Mouse (Mus musculus): ENCODE results near the gene Mrpl48.

The Mrpl48 gene

DNA sequence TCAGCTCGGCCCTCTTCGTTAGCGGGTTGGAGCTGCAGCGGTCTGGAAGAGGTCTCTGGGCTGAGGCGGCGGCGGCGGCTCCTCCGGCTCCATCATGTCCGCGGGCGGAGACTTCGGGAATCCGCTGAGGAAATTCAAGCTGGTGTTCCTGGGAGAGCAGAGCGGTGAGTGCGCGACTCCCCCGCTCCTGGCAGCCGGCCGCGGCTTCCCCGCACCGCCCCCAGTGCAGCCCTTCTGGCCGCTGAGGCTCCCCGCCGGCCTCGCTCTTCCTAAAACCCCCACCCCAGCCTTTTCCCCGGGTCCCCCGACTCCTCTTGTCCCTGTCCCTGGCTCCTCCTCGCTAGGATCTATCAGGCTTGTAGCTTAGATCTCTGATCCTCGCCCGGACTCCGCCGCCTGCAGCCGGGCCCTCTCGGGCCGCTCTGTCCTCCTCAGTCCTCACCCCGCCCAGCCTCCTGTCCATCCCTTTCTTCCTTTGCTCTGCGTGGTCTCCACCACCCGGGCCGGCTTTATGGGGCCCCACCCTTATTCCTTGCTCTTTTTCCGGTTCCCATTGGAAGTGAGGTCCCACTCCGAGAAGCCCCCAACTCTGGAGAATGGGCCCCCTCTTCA lies at the start of gene Mrpl48:
Gene Mrpl48 (minus strand): TSS at position 172 of the 612 bp plus-strand sequence.
- peak; percentile 14 for DNase-seq (ENCODE audit: low spot score in 2 of 2)

DNA sequence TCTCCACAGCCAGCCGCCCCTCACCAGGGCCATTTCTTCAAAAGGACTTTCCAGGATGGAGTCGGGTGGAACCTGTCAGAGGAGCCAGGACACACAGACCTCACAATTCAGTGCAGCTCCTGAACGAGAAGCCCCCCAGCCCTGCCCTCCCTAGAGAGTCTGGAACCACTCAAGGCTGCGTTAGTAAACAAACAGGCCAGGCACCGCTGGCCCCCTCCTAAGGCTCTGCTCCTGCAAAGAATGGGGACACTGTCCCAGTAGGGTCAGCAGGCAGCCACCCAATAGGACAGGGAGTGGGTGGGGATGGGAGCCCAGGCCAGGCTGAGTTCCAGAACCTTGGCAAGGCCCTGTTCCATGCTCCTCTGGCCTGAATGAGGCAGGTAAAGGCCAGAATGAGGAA lies 48.6 kb upstream of the Mrpl48 start:
- no peak for DNase-seq (ENCODE audit: low spot score in 2 of 2)

DNA sequence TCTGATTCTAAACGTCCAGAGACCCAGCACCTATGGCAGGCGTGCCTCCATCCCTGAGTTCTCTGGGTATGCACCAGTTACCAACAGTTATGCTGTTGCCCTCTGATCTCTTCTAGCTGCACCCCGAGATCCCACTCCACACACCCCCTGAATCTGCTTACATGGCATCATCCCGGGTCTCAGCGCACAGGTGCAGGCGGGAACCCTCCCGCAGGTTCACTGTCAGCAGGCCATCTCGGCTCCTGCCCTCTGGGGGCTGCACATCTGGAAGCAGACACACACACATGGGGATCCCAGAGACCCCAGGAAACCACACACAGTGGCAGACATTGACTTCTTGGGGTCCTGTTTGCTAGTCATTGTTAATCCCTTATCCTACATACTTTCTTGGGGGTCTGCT lies 46.3 kb upstream of the Mrpl48 start:
- no peak for DNase-seq (ENCODE audit: low spot score in 2 of 2)

DNA sequence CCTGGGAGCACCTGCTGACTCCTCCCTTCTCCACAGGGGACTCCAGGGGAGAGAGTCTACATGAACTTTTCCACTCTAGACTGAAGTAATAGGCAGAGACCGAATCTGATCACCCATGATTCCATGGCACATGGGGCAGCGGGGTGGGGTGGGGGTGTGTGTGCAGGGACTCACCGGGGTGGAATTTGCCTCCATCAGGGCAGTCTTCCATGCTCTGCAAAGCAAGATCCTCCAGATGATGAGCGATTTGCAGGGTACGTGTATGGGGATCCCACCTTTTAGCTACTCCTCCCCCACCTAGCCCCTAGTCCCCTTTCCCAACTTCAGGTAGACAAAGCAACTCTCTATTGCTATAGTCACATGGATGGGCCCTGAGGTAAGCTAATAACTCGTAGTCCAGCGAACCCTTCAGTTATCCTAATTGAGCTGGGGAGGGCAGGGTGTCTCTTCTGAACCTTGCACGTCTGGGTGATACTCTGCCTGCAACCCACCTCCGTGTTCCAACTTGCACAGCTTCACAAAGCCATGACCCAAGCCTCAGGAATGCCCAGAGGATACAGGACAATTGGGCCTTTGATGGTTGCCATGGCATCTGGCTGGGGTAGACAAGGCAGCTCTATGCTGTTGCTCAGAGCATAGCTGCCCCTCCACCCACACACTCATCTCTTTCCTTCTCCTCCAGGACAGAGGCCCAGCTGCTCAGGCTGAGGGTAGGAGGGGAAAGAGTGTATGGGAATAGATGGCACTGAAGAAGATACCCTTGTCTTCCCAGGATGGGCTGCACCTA lies 45.6 kb upstream of the Mrpl48 start:
- no peak for DNase-seq (ENCODE audit: low spot score in 2 of 2)

DNA sequence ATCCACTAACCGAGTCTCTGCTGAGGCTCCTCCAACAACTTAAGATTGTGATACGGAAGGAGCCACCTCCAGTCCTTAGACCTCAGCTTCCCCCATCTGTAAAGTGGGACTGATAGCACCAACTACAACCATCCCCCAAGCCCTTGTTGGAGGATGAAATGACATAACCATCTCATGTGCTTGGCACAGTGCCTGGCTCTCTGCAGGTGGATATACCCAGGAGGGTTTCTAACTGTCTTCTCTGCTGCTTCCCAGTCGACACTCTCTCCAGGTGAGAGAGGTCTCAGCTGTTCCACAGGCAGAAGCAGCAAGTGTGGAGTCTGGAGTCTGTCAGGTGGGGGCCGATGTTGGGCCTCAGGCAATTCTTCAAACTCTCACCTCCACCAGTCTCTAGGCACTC lies 42.9 kb upstream of the Mrpl48 start:
- DNase-seq (ENCODE audit: low spot score in 2 of 2) = no peak

DNA sequence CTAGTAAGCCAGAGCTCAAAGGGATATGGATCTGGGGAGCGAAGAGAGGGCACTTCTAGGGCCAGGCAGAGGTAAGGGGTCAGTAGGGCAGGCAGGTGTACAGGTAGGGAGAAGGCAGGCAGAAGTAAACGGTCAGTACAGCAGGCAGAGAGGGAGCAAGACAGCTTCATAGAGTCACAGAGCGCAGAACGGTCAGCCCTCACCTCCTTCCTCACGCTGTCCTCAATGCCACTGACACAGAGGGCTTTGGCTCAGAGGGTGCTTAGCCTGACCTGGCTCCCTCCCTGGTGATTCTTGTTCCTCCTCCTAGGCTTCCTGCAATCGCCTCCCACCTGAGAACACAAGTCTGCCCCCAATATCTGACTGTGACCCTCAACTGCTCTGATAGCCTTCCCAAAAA lies 42.3 kb upstream of the Mrpl48 start:
- no peak for DNase-seq (ENCODE audit: low spot score in 2 of 2)

DNA sequence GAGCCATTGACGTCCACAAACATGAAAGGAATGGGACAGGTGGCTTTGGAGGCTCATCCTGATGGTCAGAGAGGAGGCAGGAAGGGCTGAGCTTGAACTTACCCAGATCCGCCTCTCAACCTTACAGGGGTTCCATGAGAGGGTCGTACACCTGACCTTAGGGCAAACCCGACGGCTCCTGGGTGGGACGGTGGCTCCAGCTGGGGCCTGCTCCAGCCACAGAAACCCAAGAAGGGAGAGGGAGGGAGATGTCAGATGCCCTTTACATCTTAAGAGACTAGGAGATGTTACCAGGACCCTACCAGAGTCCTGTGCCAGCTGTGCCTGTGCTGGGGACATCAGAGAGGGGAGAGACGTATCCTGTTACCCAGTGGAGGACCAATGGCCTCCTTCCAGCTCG lies 41.7 kb upstream of the Mrpl48 start:
- DNase-seq (ENCODE audit: low spot score in 2 of 2) = no peak

DNA sequence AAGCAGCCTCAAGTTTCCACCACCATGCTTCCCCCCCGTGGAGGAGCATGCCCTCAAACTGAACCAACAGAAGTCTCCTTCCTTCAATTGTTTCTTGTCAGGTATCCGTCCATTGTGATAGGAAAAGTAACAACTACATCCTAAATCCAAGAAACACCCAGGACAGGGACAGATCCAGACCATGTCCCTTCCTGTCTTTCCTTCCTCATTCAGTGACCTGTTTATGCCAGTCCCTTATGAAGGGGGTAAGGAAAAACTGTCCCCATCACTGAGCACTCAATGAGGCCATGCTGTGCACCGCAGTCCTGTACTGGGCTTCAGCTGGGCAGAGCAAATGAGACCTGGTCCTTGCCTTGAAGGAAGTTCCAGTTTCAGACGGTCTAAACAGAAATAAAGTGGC lies 41.0 kb upstream of the Mrpl48 start:
- DNase-seq (ENCODE audit: low spot score in 2 of 2) = no peak

DNA sequence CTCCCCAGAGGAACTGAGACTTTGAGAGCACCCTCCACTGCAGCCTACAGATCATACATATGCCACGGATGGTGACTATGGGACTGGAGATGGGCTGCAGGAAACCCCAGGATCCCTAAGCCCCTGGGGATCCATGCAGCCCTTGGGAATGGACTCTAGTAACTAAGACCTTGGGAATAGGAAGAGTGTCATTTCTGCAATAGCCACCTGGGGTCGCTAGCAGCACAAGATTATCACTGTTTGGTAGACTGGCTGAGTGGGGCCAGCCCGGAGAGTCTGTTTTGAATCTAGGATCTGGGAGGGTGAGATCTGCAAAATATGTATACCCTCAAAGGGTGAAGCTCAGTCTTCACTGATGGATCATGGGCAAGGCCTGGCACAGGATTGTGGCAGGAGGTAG lies 37.0 kb upstream of the Mrpl48 start:
- peak; percentile 11 to 35 for DNase-seq (ENCODE audit: low spot score in 2 of 2)

DNA sequence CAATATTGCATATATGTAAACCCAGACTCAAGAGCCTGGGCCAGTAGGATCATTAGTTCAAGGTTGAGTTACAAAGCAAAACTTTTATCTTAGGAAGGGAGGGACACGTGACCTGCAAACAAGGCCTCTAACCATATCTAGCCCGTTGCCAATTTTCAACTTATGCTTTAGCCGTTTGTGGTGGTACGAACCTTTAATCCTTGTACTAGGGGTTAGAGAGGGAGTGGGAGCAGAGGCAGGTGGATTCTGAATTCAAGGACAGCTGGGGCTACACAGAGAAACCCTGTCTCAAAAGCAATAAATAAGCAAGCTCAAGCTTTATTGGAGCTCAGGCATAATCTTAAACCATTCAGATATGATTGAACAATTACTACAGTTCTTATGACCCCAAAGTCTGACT lies 34.3 kb upstream of the Mrpl48 start:
- no peak for DNase-seq (ENCODE audit: low spot score in 2 of 2)

DNA sequence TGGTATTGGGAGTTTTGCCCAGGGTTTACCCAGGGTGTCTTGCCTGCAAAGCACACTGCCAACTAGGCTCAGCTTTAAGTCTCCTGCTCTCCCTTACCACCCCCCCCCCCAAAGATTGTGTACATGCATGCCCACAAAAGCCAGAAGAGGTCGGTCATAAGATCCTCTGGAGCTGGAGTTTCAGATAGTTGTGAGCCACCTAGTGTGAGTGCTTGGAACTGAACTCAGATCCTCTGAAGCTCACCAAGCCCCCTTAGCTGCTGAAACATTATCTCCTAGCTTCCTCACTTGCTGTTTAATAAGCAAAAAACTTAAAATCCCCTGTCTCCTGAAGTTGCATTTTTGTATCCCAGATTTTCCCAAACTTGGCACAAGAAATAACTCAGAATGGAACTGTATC lies 29.6 kb upstream of the Mrpl48 start:
- peak in 1 of 2 experiments; percentile 22 for DNase-seq (ENCODE audit: low spot score in 2 of 2)

DNA sequence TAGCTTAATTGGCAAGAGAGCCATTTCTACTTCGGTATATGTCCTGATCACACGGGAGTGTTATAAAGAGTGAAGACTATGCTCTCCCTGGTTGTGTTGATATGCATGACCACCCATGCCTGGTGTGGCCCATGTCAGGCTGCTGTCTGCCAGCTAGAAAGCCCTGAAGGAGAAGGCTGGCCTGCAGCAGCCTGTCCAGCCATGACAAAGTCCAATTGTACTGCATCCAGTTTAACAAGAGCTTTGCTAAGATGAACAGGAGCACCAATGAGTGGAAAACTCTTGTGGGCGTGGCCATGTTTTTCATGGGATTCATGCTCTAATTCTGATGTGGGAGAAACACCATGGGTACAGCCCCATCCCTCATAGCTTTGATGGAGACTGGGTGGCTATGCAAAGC lies 16.4 kb upstream of the Mrpl48 start:
- no peak for DNase-seq (ENCODE audit: low spot score in 2 of 2)

DNA sequence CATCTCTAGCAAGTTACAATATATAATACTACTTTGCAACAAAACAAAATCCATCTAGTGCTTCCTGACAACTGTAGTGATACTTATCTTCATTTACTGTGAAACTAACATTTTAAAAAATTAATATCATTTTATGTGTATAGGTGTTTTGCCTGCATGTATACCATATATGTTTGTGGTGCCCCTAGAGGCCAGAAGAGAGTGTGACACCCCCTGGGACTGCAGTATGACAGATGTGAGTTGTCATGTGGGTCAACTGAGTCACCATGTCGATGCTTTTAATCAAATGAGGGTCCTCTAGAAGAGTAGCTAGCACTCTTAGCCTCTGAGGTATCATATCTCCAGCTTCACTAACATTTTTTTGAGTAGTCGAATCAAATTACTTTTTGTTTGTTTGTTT lies 14.2 kb upstream of the Mrpl48 start:
- no peak for DNase-seq (ENCODE audit: low spot score in 2 of 2)

DNA sequence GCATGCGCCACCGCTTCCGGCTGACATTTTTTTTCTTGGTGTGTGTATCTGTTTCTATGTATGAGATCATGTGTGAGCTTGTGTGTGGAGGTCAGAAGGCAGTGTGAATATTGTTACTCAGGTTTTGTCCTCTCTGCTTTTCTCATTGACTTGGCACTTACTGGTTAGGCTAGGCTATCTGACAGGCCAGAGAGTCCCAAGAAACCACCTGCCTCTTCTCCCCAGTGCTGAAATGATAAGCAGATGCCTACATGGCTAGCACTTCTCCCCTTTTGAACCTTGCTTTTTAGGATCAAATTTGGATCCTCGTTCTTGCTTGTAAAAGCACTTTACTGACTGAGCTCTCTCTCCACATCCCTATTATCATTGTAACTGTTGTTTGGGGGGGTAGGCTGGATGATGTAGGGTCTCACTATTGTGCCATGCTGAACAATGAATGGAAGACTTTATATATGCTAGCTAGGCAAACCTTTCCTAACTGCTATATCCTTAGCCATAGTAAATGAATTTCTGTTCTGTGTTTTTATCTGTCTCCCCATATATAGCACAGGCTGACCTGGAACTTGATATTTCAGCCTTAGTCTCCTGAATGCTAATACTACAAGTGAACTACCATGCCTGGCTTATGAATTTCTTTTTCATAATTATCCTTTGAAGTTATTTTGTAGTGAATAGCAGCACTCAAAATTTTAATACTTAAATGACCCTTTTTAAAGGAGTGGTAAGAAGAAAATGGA lies 8.2 kb upstream of the Mrpl48 start:
- DNase-seq (ENCODE audit: low spot score in 2 of 2) = no peak

DNA sequence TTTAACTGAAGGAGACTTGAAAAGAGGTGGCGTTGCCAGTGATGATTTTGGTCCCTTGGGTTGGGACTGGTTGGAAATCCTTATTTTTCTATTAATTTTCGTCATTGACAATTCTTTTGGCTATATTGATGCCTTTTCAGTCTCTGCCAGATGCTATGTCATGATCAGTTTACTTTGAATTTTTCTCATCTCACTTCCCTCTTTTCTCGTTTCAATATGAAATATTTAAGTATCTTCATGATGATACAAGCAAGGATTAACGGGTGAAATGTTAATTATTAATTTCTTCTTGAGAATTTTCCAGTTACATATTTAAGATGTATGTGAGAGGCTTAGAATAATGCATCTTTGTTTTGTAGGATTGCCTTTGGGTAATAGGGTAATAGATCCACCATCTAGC lies 809 bp upstream of the Mrpl48 start:
- DNase-seq (ENCODE audit: low spot score in 2 of 2) = no peak

DNA sequence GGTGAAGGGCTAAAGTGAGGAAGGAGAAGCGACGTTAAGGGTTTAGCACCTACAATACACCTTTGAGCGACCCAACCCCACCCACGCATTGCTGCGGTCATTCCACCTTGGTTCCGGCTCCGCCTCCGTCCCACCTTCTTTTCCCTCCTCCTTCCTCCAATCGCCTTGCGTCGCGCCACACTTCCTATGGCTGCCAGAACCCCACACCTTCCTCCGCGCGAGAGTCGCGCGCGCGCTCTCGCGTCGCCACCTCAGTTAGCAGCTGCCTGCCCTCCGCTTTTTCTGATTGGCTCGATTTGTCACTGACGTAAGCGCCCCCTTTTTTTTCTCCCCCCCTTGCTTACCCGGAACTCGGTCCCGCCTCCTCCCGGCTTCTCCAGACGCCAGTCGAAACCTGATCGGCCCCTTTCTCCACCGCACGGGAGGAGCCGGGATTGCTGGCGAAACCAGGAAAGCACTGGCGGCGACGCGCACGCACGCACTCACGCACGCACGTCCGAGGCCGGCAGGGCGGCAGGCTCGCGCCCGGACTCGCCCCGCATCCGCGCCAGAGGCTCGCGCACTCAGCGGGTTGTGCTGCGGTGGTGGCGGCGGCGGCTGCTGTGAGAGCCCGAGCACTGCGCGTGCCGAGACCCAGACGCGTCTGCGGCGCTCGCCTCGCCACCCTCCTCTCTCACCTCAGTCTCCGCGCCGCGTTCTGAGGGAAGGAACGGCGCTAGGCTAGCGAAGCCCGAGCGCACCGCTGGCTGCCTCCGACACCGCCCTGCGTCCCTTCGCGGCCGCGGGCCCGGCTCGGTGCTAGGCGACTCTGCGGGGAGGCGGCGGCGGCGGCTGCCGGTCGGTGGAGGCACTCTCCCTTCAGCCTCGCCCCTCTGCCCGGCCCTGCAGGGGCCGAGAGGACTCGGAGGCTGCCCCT lies 629 bp downstream of the Mrpl48 start, which contains the start of gene Rab6a:
Gene Rab6a (plus strand): TSS at position 197 of the 916 bp plus-strand sequence.
- DNase-seq (ENCODE audit: low spot score in 2 of 2) = peak; percentile 89 to 91

DNA sequence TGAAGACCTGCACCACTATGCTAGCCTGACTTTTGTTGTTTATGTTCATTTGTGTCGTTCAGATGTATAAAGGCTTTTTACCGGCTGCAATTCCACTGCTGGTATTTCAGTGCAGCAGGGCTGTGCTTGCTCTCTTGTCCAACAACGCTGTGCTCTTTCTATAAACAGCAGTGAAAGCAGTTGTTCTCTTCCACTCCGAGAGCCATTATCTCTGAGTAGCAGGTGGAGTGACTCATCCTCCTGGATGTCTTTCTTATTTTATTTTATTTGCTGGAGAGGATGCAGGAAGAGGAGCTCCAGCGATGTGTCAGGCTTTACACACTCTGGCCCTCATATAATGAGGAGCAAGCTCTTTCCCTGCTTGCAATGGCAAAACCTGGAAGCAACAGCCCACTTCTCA lies 7.9 kb downstream of the Mrpl48 start:
- DNase-seq (ENCODE audit: low spot score in 2 of 2) = no peak

DNA sequence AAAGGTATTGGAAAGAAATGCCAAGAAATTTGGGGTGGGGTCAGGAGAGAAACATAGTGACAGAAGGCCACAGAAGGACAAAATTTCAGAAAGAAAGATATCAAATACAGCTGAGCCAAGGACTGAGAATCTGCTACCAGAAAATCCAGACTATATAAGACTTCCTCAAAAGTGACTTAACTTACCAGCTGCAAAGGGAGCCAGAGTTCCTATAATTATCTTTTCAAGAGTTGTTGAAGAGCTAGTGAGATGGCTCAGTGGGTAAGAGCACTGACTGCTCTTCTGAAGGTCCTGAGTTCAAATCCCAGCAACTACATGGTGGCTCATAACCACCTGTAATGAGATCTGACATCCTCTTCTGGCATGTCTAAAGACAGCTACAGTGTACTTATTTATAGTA lies 14.8 kb downstream of the Mrpl48 start:
- DNase-seq (ENCODE audit: low spot score in 2 of 2) = no peak

DNA sequence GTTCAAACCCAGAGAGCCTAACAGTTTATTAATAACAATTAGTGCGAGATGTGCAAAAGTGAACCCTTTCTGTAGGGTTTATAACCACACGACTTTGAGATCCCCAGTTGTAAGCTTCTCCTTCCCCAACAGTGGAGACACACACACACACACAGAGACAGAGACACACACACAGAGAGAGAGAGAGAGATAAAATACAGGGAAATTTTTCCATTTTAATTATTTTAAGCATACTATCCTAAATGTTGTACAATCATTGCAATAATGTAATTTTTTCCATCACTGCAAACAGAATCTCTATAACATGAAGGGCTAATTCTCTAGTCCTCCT lies 16.6 kb downstream of the Mrpl48 start:
- DNase-seq (ENCODE audit: low spot score in 2 of 2) = no peak

DNA sequence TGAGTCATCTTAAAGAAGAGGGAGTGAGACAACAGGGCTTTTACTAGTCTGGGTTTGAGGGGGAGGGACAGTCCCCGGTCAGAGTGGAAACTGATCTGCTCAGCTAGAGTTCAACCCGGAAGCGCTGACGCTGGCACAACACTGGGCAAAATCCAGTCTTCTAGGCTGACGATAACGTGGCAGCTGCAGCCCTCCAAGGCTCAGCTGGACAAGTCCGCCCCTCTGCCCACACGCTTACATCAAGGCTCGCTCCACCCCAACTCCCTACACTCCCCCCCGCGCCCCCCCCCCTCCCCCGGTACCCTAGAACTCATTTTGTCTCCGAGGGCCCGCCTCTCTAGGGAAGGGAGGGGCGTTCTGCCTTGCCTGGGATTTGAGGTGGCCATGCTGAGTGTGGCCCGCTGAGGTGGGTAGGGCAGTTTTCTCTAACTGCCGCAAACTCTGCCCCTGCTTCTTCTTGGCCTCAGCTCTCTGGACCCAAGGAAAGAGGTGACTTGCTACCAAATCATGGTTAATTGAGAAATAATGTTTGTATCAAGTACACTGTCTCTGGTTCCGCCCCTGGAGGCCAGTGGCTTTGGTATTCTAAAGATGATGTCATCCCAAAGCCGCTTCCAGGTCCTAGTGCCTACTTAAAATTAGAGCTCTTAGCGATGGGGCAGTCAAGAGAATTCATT lies 17.1 kb downstream of the Mrpl48 start:
- DNase-seq (ENCODE audit: low spot score in 2 of 2) = peak; percentile 53 to 58

DNA sequence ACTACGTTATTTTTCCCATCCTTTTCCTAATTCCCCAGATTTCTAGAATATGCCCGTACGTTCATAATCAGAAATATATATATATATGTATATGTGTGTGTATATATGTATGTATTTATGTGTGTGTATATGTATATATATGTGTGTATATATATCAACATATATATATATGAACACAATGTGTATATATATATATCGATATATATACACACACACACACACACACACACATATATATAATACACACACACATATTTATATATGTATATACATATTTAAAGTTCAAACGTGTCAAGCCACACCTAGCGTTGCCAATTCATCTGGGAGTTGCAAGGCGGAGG lies 17.6 kb downstream of the Mrpl48 start:
- DNase-seq (ENCODE audit: low spot score in 2 of 2) = no peak

DNA sequence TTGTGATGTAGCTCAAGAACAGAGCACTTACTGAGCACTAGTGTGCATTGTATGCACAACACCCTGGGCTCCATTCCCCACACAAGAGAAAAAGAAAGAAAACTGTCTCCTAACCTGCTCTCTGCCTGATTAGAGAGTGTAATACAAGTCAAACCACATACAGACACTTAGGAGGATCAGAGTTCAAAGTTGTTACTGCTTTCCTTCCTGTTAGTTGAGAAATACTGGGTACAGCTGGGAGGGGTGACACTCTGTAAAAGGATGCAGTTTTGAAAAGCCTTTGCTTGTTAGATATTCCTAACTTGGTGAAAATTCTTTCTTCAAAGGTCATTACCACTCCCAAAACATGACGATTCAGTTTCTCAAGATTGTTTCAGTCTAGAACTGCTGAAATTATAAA lies 18.3 kb downstream of the Mrpl48 start:
- DNase-seq (ENCODE audit: low spot score in 2 of 2) = no peak
